Mouse (Mus musculus) layer of hippocampus, postnatal 25 days (tissue): ENCODE results near the gene Fibp. TPM values are rescaled to one million over a fixed set of nuclear protein-coding genes. Genes with fewer than 3 reads are reported as not detected.
A peak's percentile ranks its signal among the peaks of the same experiment; 100 is the strongest.

ENCODE experiments used
- DNase-seq, 2 experiments: peaks; one replicate each; pipeline ENCODE4 v3.0.0; 2022; ENCODE audit warnings: mixed read lengths in 2 of 2, low spot score in 1 of 2; ENCODE audit errors: extremely low spot score in 1 of 2
- total RNA-seq, 2 experiments: library from RNA; stranded (reverse); gene quantifications; 2 replicates each; pipeline ENCODE4 v1.2.3; 2021

The Fibp gene
- total RNA-seq, 2 experiments from 2014 or later, result 99.4 to 110 TPM

GRCm38 (mm10) chr19:5430408-5430807 is 30.0 kb upstream of the Fibp start:
- DNase-seq, result no peak

- DNase-seq, result no peak
Observed at GRCm38 (mm10) chr19:5431911-5432464, 28.4 kb upstream of the Fibp start.

GRCm38 (mm10) chr19:5432992-5433852 is 27.2 kb upstream of the Fibp start:
- DNase-seq, result no peak

- no peak for DNase-seq
Observed at GRCm38 (mm10) chr19:5433951-5434350, 26.5 kb upstream of the Fibp start.

- DNase-seq, result no peak
Observed at GRCm38 (mm10) chr19:5444371-5444908, 16.0 kb upstream of the Fibp start.

- no peak for DNase-seq
Observed at GRCm38 (mm10) chr19:5444954-5445353, 15.5 kb upstream of the Fibp start.

GRCm38 (mm10) chr19:5445747-5446146 is 14.7 kb upstream of the Fibp start:
- no peak for DNase-seq

GRCm38 (mm10) chr19:5447515-5448353 is 12.7 kb upstream of the Fibp start, which contains the start of gene Fosl1:
Gene Fosl1, plus strand, starts transcription at chr19:5447547.
- DNase-seq, result peak in 1 of 2 experiments; percentile 57

GRCm38 (mm10) chr19:5448354-5449150 is 11.9 kb upstream of the Fibp start:
- no peak for DNase-seq

GRCm38 (mm10) chr19:5449673-5450072 is 10.7 kb upstream of the Fibp start:
- no peak for DNase-seq

- DNase-seq, result no peak
Observed at GRCm38 (mm10) chr19:5451766-5452165, 8.6 kb upstream of the Fibp start.

GRCm38 (mm10) chr19:5455037-5455436 is 5.4 kb upstream of the Fibp start:
- DNase-seq, result no peak

- DNase-seq, result no peak
Observed at GRCm38 (mm10) chr19:5455568-5455967, 4.8 kb upstream of the Fibp start.

- no peak for DNase-seq
Observed at GRCm38 (mm10) chr19:5456241-5456921, 4.0 kb upstream of the Fibp start.

GRCm38 (mm10) chr19:5456922-5457745 is 3.3 kb upstream of the Fibp start:
- peak; percentile 89 to 96 for DNase-seq

- DNase-seq, result no peak
Observed at GRCm38 (mm10) chr19:5457746-5458442, 2.5 kb upstream of the Fibp start, which contains the start of gene Ccdc85b. Gene Ccdc85b, minus strand, starts transcription at chr19:5457894.

- DNase-seq, result no peak
Observed at GRCm38 (mm10) chr19:5459019-5459418, 1.4 kb upstream of the Fibp start.

GRCm38 (mm10) chr19:5459896-5460295 is 519 bp upstream of the Fibp start:
- DNase-seq, result no peak
